Mouse (Mus musculus): Measurements from ENCODE around the gene Scnn1b. TPM values are rescaled to one million over a fixed set of nuclear protein-coding genes. Genes with fewer than 3 reads are reported as not detected.

Gene Scnn1b
- 0.26 and 0.69 TPM in 2 replicates for polyA plus RNA-seq (2015; fragmentation: Nextera tagmentation; extraction: Ambion mirVana)

GRCm38 (mm10) chr7:121864858-121865585 is at the start of gene Scnn1b:
TSS of gene Scnn1b (plus strand) at chr7:121865038.
- Histone ChIP-seq H3K4me2 (peak within 1 kb of the TSS; percentile 80), H3K9ac (replicated peaks) (no peak within 1 kb of the TSS), H3K9me3 (replicated peaks) (no peaks in the 10 kb centered on the region), H3K4me3 (replicated peaks) (peak within 1 kb of the TSS; percentile 39), H3K27me3 (replicated peaks) (peaks cover 33% of the 10 kb centered on the region), H3K4me1 (peaks cover 10% of the 10 kb centered on the region), H3K36me3 (no peaks in the 10 kb centered on the region), H3K27ac (replicated peaks) (no peak within 1 kb of the TSS)
- no peak for ATAC-seq (ENCODE audit: low FRiP score)
- WGBS, result 3% methylated on average over 40 of the region's 42 CpGs

GRCm38 (mm10) chr7:121821632-121822031 is 43.2 kb upstream of the Scnn1b start:
- WGBS, result 91% methylated on average over 6 of the region's 6 CpGs
- Histone ChIP-seq H3K4me1 (no peaks in the 10 kb centered on the region), H3K27me3 (replicated peaks) (no peaks in the 10 kb centered on the region), H3K4me3 (replicated peaks) (no peak overlapping the region), H3K9me3 (replicated peaks) (no peaks in the 10 kb centered on the region), H3K4me2 (no peak overlapping the region), H3K9ac (replicated peaks) (no peak overlapping the region), H3K36me3 (no peaks in the 10 kb centered on the region), H3K27ac (replicated peaks) (no peak overlapping the region)
- no peak for ATAC-seq (ENCODE audit: low FRiP score)

- WGBS, result 80% methylated on average over 1 of the region's 1 CpGs
- H3K9ac ChIP-seq (replicated peaks), result no peak overlapping the region
- H3K4me3 ChIP-seq (replicated peaks), result no peak overlapping the region
- H3K4me2 ChIP-seq, result no peak overlapping the region
- no peaks in the 10 kb centered on the region for H3K4me1 ChIP-seq
- H3K27me3 ChIP-seq (replicated peaks), result no peaks in the 10 kb centered on the region
- H3K36me3 ChIP-seq, result no peaks in the 10 kb centered on the region
- no peak overlapping the region for H3K27ac ChIP-seq (replicated peaks)
- no peak for ATAC-seq (ENCODE audit: low FRiP score)
- no peaks in the 10 kb centered on the region for H3K9me3 ChIP-seq (replicated peaks)
Observed at GRCm38 (mm10) chr7:121828481-121828880, 36.4 kb upstream of the Scnn1b start.

- H3K4me3 ChIP-seq (replicated peaks), result no peak overlapping the region
- H3K9ac ChIP-seq (replicated peaks), result no peak overlapping the region
- no peaks in the 10 kb centered on the region for H3K27me3 ChIP-seq (replicated peaks)
- no peaks in the 10 kb centered on the region for H3K4me1 ChIP-seq
- no peak for ATAC-seq (ENCODE audit: low FRiP score)
- no peaks in the 10 kb centered on the region for H3K9me3 ChIP-seq (replicated peaks)
- H3K36me3 ChIP-seq, result no peaks in the 10 kb centered on the region
- WGBS, result 87% methylated on average over 7 of the region's 7 CpGs
- H3K4me2 ChIP-seq, result no peak overlapping the region
- H3K27ac ChIP-seq (replicated peaks), result no peak overlapping the region
Observed at GRCm38 (mm10) chr7:121835392-121835791, 29.4 kb upstream of the Scnn1b start.

- Histone ChIP-seq H3K36me3 (no peaks in the 10 kb centered on the region), H3K27ac (replicated peaks) (no peak overlapping the region), H3K9me3 (replicated peaks) (no peaks in the 10 kb centered on the region), H3K9ac (replicated peaks) (no peak overlapping the region), H3K4me1 (no peaks in the 10 kb centered on the region), H3K4me3 (replicated peaks) (no peak overlapping the region), H3K27me3 (replicated peaks) (no peaks in the 10 kb centered on the region), H3K4me2 (no peak overlapping the region)
- no peak for ATAC-seq (ENCODE audit: low FRiP score)
- 97% methylated on average over 7 of the region's 7 CpGs for WGBS
Observed at GRCm38 (mm10) chr7:121836827-121837226, 28.0 kb upstream of the Scnn1b start.

- WGBS, result 80% methylated on average over 7 of the region's 7 CpGs
- no peak for ATAC-seq (ENCODE audit: low FRiP score)
- no peak overlapping the region for H3K27ac ChIP-seq (replicated peaks)
Observed at GRCm38 (mm10) chr7:121840810-121841209, 24.0 kb upstream of the Scnn1b start.

GRCm38 (mm10) chr7:121842234-121842633 is 22.6 kb upstream of the Scnn1b start:
- Histone ChIP-seq H3K9me3 (replicated peaks) (no peaks in the 10 kb centered on the region), H3K4me2 (no peak overlapping the region), H3K9ac (replicated peaks) (no peak overlapping the region), H3K4me3 (replicated peaks) (no peak overlapping the region), H3K36me3 (no peaks in the 10 kb centered on the region), H3K27ac (replicated peaks) (no peak overlapping the region), H3K27me3 (replicated peaks) (no peaks in the 10 kb centered on the region), H3K4me1 (no peaks in the 10 kb centered on the region)
- WGBS, result 73% methylated on average over 6 of the region's 6 CpGs
- ATAC-seq (ENCODE audit: low FRiP score), result no peak

More at GRCm38 (mm10) chr7:121840810-121841209, 24.0 kb upstream of the Scnn1b start:
- no peaks in the 10 kb centered on the region for H3K27me3 ChIP-seq (replicated peaks)
- H3K36me3 ChIP-seq, result no peaks in the 10 kb centered on the region
- no peak overlapping the region for H3K4me2 ChIP-seq
- H3K9me3 ChIP-seq (replicated peaks), result no peaks in the 10 kb centered on the region
- H3K4me1 ChIP-seq, result no peaks in the 10 kb centered on the region
- H3K9ac ChIP-seq (replicated peaks), result no peak overlapping the region
- H3K4me3 ChIP-seq (replicated peaks), result no peak overlapping the region

GRCm38 (mm10) chr7:121845964-121846363 is 18.9 kb upstream of the Scnn1b start:
- no peak overlapping the region for H3K4me2 ChIP-seq
- no peak overlapping the region for H3K27ac ChIP-seq (replicated peaks)
- 77% methylated on average over 6 of the region's 6 CpGs for WGBS
- no peaks in the 10 kb centered on the region for H3K36me3 ChIP-seq
- H3K27me3 ChIP-seq (replicated peaks), result no peaks in the 10 kb centered on the region
- H3K9me3 ChIP-seq (replicated peaks), result no peaks in the 10 kb centered on the region
- no peaks in the 10 kb centered on the region for H3K4me1 ChIP-seq
- H3K4me3 ChIP-seq (replicated peaks), result no peak overlapping the region
- H3K9ac ChIP-seq (replicated peaks), result no peak overlapping the region
- no peak for ATAC-seq (ENCODE audit: low FRiP score)

GRCm38 (mm10) chr7:121848537-121849168 is 16.2 kb upstream of the Scnn1b start:
- Histone ChIP-seq H3K4me1 (no peaks in the 10 kb centered on the region), H3K27me3 (replicated peaks) (no peaks in the 10 kb centered on the region), H3K4me2 (no peak overlapping the region), H3K27ac (replicated peaks) (no peak overlapping the region), H3K9ac (replicated peaks) (no peak overlapping the region), H3K9me3 (replicated peaks) (no peaks in the 10 kb centered on the region), H3K4me3 (replicated peaks) (no peak overlapping the region), H3K36me3 (no peaks in the 10 kb centered on the region)
- WGBS, result 81% methylated on average over 9 of the region's 9 CpGs
- ATAC-seq (ENCODE audit: low FRiP score), result no peak

GRCm38 (mm10) chr7:121857177-121857884 is 7.5 kb upstream of the Scnn1b start:
- no peak overlapping the region for H3K27ac ChIP-seq (replicated peaks)
- no peak for ATAC-seq (ENCODE audit: low FRiP score)
- WGBS, result 85% methylated on average over 11 of the region's 11 CpGs

GRCm38 (mm10) chr7:121858939-121859338 is 5.9 kb upstream of the Scnn1b start:
- Histone ChIP-seq H3K27me3 (replicated peaks) (peaks cover 8% of the 10 kb centered on the region), H3K27ac (replicated peaks) (no peak overlapping the region), H3K9ac (replicated peaks) (no peak overlapping the region), H3K4me3 (replicated peaks) (no peak overlapping the region), H3K36me3 (no peaks in the 10 kb centered on the region), H3K4me1 (no peaks in the 10 kb centered on the region), H3K9me3 (replicated peaks) (no peaks in the 10 kb centered on the region), H3K4me2 (no peak overlapping the region)
- ATAC-seq (ENCODE audit: low FRiP score), result no peak
- WGBS, result 84% methylated on average over 8 of the region's 8 CpGs

More at GRCm38 (mm10) chr7:121857177-121857884, 7.5 kb upstream of the Scnn1b start:
- H3K9ac ChIP-seq (replicated peaks), result no peak overlapping the region
- H3K9me3 ChIP-seq (replicated peaks), result no peaks in the 10 kb centered on the region
- no peaks in the 10 kb centered on the region for H3K4me1 ChIP-seq
- no peaks in the 10 kb centered on the region for H3K36me3 ChIP-seq
- no peak overlapping the region for H3K4me3 ChIP-seq (replicated peaks)
- no peaks in the 10 kb centered on the region for H3K27me3 ChIP-seq (replicated peaks)
- no peak overlapping the region for H3K4me2 ChIP-seq

- H3K9me3 ChIP-seq (replicated peaks), result no peaks in the 10 kb centered on the region
- H3K4me2 ChIP-seq, result no peak overlapping the region
- WGBS, result 76% methylated on average over 2 of the region's 3 CpGs
- H3K4me1 ChIP-seq, result no peaks in the 10 kb centered on the region
- H3K27me3 ChIP-seq (replicated peaks), result no peaks in the 10 kb centered on the region
- no peak overlapping the region for H3K27ac ChIP-seq (replicated peaks)
- no peak overlapping the region for H3K4me3 ChIP-seq (replicated peaks)
- H3K9ac ChIP-seq (replicated peaks), result no peak overlapping the region
- ATAC-seq (ENCODE audit: low FRiP score), result no peak
- no peaks in the 10 kb centered on the region for H3K36me3 ChIP-seq
Observed at GRCm38 (mm10) chr7:121871631-121872030, 6.8 kb downstream of the Scnn1b start.

All from neural tube, embryonic 15.5 days (tissue).